Mouse (Mus musculus) olfactory bulb, adult 2 months (tissue): Measurements from ENCODE around the gene Rap1gds1.

Experiments
- CTCF ChIP-seq: fragments of 200-500 bp; IDR thresholded peaks from 2 replicates; pipeline ENCODE4 v1.5.1; 2012; ENCODE audit warnings: low read depth, mild to moderate bottlenecking, low read length, moderate library complexity; ENCODE audit not compliant: insufficient read depth
- POLR2A ChIP-seq: fragments of 200-500 bp; IDR thresholded peaks from 2 replicates; pipeline ENCODE4 v1.6.1; 2012; ENCODE audit warnings: mild to moderate bottlenecking, low read depth, low read length, moderate library complexity; ENCODE audit not compliant: insufficient read depth

GRCm38 (mm10) chr3:138876931-138877361, 198.1 kb downstream of the Rap1gds1 start:
- TF ChIP-seq POLR2A (no peak), CTCF (no peak)
